Mouse (Mus musculus) monocyte, adult 5-6 weeks (primary cell): ENCODE data around the gene Lsamp. TPM values are rescaled to one million over a fixed set of nuclear protein-coding genes. Genes with fewer than 3 reads are reported as not detected.

ENCODE experiments used
- ATAC-seq: fragments of 153-309, 156-312 bp; replicated peaks from 2 replicates; pipeline ENCODE4 v1.8.0; 2017; ENCODE audit warnings: mild to moderate bottlenecking; ENCODE audit not compliant: low TSS enrichment, insufficient number of reproducible peaks, severe bottlenecking, poor library complexity, low FRiP score
- total RNA-seq: library from RNA; stranded (forward); fragments of 200-1000, 200-491, 200-594 nt; gene quantifications from 3 replicates; pipeline ENCODE4 v1.2.3, GENCODE M21; 2017

Lsamp gene
- total RNA-seq, 1 experiment from 2014 or later = not detected

DNA sequence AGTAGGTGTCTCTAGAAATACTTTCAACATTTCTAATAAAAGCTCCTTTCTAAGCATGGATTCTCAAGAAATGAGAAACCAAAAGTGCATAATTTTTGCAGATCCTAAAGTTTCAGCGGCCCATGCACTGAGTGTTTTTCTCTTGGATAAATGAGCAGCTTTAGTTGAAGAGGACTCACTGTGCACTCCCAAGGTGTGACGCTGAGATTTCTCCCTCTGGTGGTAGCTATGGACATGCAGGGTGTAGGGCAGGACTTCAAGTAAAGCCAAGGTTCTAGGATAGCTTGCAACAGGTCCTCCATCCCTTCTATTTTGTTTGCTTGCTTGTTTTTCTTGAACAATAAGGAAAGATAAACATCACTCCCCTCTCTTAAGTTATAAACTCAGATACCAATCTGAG lies 1558.5 kb downstream of the Lsamp start:
- no peak for ATAC-seq

DNA sequence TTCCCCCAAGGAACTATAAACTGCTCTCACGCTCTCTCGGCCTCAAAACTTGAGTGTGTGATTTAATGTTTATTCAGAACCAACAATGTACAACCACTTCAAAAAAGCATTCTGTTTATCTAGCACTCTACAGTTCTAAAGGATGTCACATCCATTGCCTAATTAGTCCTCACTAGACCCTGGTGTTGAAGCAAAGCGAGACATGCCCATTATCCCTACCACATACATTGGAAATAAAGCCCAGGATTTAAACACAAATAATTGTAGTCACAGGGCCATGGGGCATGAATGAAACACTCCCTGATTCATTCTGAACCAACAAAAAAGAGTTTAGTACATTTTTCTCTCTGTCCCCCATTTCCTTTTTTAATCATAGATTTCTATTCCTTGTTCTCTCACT lies 1567.0 kb downstream of the Lsamp start:
- no peak for ATAC-seq

DNA sequence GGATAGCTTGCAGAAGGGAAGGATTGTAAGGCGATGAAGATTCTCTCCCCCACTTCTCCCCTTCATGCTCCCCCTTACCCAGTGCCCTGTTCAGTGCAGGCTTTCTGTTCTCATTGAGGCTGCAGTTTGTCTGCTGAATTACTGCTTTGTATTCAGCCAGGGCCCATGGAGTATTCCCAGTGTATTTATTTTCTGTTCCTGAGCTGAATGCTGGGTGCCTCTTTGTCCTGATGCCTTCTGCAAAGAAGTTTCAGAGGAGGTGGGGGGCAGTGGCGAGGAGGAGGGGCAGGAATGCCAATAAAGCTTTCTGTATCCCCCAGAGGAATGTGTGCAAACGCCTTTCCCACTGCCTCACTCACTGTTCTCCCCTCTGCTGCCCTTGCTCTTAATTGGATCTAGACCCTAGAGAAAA lies 1567.7 kb downstream of the Lsamp start:
- ATAC-seq = no peak

DNA sequence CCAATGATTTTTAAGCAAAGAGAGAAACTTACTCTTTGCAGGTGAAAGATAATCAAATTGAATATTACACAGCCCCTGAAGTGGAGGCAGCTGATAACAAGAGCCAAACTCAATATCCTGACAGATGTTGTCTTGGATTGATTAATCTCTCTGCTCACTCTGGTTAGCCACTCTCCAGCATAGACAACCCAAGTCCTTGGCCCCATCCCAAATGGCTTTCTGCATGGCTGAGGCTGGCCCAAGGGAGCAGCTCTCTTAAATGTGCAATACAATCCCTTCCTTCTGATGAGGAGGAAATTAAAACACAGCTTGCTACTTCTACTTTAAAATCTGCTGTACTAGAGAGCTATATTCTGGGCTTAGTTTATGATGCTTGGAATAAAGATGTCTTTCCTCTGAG lies 1572.9 kb downstream of the Lsamp start:
- ATAC-seq = no peak

DNA sequence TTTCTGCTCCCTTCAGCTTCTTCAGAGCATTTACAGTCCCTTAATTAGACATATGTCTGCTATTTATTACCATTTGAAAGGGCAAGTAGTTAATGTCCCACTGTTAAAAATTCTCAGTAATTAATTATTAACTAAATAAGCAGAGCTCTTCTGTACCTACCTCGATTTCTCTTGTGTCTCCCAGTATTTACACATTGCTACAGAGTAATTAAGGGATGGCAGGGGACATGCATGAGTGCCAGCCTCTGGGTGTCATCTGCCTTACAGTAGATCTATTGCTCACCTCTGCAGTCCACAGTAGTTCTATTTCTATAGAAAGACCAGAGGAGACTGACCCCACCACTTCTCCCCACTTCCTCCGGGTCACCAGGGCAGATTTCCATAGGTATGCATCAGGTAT lies 1581.1 kb downstream of the Lsamp start:
- ATAC-seq = no peak

DNA sequence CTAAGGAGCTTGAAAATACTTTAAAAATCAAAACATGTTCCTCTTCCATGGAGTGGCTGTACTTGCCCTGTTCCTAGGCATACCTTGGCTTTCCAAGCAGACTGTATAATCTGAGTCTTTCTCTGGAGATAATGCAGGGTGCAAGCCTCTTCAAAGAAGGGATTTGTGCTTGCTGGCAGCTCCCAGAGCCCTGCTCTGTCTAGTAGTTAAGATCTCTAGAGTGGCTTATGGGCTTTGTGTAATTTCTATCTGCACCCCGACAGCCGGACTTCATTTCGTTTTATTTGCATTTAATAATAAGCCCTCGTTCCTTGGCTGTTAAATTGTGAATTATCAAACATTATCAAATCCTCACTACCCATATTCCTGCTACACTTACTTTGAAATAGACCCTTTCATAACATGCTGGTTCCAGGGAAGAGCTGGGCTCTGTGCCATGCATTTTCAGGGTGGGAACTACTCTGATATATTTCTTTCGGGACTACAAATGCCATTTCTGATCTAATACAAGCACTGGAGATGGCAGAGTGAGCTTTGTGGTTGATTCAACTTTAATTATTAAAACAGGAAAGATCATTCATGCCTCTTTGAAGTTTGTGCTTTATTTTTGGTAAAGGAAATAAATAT lies 1604.6 kb downstream of the Lsamp start:
- no peak for ATAC-seq

DNA sequence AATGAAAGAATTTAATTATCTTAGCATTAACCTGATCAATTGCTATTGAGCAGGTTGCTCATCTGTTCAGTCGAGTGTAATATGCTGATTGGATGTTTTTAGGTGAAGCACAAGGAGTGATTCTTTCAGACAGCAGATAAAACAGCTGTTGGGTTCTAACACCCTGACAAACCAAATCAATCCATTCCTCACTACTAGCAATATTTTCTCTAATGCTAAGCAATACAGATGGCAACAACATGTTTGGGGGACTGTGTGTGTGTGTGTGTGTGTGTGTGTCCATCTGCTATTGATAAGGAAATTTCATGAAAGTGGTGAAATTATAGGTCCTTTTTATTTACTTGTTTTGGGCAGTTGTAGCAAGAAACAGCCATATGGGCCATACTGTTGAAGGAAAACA lies 1628.1 kb downstream of the Lsamp start:
- ATAC-seq = no peak

DNA sequence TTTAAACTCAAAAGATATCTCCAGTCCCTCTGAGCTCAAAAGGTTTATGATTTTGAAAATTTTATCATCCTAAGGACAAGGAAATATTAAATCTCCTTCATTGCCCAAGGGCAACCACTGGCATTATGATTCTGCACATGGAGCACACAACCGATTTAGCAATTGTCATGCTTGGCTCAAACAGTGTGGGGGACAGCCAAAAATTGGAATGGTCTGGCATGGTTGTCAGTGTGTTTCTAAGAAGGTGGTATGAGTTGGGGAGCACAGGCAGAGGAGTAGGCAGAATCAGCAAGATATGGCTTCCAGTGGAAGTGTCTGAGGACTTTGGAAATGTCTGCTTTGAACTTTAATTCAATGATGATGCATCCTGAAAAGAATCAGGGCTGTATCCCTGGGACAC lies 1639.7 kb downstream of the Lsamp start:
- ATAC-seq = no peak

DNA sequence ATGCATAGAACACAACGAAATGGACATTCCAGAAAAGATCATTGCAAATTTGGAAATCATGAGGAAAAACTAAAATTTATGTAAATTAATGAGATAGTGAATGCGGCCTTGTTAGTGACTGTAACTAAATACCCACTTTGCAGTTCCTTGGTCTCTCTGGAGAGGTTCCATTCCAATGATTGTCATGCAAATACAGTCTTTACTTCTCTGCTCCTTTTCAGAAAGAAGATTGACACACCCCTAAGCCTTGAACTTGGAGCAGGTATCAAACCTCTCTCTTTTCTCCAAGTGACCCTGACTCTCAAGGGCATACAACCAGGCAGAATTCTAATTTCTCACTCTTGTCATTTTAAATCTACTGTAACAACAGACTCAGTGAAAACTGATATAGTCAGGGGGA lies 1649.7 kb downstream of the Lsamp start:
- no peak for ATAC-seq

DNA sequence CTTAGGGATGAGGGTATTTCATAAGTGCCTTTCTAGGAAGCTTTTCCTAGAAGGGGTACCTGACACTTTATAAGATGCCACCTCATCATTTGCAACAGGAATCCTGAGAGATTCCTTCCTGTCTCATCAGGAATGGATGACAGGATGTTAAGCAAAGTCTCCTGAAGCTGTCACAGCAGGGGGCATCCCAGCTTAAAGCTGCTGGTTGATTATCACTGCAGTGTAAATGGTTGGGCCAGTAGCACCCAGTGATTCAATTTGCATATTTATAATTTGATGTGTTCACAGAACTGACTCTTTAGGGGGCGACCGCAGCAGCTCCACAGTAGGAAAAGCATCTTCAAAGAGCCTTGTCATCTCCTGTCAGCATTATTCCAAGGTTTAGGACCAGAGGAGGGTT lies 1656.7 kb downstream of the Lsamp start:
- ATAC-seq = no peak

DNA sequence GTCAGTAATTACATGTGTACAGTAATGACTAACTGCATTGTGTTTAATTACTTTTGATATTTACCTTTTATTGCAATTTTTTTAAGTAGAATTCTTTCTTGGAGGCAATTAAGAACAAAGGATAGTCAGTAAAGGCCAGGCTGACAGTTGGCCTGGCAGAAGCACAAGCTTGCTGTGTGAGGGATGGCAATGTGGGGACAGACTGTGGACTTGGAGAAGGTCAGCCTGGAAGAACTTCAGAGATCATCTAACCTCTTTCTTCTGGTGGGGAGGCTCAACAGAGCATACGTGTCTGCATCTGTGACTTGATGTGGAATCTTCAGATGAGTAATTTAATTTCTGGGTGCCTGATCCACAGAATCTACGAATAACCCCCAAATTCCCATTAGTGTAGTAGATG lies 1669.1 kb downstream of the Lsamp start:
- no peak for ATAC-seq

DNA sequence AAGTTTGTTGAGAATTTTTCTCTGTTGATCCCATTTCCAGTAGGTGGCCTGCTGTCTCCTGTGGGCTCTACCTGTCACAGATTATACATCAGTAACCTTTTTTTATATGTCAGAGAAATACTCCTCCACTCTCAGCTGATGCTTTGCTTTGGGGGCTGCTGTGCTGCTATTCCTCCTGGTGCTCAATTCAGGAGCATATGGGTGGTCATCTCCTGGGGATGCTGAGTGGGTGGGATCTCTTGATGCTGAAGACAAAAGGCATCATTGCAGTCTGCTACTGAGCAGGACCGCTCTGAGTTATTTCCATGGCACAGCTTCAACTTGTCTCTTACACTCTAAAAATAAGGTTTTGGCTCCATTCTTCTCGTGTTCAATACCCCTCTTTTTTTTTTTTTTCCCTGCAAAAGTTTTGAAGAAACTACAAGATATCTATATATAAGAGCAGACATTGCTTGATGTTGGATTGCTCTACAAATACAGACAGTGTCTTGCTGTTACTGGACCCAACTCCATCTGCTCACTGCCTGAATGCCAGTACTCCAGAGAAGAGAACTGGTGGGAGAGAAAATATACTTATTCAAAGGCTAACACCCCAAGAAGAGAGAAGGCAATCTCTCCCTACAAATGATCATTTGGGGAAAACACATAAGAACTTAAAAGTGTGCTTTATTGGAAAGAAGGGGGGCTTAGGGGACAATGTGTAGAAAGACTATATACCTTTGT lies 1690.3 kb downstream of the Lsamp start:
- no peak for ATAC-seq

DNA sequence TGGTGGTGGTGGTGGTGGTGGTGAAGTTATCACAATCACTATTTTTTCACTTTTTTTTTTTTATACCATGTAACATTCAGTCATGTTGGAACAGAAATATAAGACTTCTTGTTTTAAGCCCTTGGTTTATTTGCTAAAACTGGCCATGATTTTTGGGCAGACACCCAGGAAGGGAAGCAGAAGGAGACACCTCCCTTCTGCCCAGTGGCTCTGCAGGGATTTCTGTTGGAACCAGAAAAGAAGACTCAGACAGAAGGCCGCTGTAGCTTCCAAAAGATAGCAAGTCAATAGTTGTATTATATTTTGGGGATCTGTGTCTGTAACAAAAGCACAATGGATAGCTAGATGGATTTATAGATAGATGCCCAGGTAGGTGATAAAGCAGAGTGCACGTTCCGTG lies 1691.6 kb downstream of the Lsamp start:
- ATAC-seq = no peak

DNA sequence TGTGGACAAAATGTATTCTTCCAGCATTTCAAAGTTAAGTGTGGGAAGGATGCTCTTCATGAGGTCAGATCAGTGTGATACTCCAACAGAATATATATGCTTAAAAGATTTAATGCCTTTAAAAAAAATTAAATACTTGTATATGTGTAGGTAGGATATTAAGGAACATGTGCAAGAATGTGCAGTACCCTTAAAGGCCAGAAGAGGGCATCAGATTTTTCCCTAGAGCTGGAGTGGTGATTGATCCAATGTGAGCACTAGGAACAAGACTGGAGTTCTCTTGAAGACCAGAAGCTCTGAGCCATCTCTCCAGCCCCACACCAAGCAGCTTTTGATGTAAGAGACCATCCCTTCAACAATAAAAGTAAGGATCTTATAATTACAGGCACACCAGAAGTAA lies 1708.3 kb downstream of the Lsamp start:
- ATAC-seq = no peak

DNA sequence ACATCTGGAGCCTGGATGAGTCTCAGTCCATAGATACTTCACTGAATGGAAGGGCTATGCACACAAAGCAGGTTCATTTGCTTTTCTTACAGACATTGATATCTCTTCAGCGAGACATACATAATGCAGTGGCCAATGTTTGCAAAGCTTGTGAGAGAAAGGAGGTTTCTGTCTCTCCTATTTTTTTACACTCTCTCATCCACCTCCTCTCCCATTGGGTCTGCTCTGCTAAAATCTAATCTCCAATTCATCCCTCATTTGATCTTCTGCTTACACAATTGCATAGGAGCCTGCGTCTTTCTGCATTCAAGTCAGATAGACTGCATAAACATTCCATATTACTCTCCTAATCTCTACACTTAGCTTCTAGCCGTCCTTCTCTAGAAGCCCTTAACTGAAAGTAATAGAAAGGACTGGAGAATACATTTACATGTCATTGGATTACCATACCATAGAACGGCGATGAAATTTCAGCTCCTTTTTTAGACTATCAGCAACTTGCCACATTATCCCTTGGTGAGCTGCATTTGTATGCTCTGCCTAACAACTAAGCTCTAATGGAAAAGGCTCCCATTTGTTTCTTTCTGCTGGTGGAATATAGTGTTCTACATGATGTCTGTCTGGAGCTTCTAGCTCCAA lies 1717.7 kb downstream of the Lsamp start:
- no peak for ATAC-seq

DNA sequence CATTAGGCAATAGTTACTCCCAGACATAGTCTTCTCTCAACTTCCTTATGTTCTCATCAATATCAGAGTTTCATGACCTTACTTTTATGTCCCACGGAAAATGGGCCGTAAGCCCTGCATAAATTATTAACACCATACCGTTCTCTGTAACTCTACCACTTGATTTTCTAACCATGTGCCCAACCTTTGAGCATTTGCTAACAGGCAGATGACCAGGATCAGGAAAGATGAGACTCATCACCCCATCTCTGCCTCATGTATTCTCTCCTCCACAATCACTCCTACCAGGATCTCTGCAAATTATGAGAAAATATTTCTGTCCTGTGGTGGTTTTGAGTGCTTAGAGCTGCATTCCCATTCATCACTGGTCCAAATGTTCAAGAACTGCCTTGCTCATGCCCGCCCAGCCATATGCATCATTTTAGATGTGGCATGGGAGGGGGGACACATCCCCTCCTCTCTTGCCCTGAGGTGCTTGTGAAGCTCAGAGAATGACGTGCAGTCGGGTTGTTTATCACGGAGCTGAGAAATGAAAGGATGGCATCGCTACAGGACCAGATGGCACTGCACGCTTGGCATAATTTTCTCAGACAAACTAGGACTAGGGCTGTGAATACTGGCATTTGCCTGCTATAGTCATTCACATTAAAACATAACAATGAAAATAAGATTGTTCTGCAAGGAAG lies 1744.9 kb downstream of the Lsamp start:
- no peak for ATAC-seq

DNA sequence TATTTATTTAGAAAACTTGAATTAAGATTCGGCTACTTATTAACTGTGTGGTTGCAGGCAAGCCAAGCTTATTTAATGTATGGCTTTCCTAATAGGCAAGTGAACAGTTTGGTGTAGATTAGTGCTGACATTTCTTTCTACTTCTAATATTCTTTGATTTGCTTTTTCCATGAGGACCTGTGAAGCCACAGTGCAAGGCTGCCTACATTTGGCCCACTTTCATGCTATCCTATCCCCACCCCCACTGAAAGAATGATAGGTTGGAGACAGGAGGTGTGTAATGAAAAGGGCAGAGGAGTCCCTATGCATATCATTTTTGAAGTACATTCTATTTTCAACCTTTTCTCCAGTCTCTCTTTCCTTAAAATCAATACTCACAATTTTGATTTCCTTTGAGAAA lies 1745.8 kb downstream of the Lsamp start:
- ATAC-seq = no peak

DNA sequence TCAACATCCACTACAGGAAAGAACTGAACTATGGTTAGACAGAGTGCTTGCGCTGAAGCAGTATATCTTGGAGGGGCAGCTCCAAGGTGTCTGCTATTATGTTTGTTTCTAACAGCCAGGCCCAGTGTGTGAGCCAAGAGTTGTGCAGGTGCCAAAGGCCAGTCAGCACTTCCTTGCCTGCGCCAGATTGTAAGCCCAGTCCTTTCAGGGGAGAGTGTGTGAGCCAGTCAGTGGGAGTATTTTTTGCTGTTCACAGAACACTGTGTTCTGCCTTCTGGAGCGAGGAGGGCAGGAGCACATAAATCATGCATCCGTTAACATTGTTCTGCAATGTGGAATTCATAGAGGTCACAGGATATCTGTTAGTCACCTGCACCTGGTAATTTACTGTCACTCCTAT lies 1760.9 kb downstream of the Lsamp start:
- no peak for ATAC-seq

DNA sequence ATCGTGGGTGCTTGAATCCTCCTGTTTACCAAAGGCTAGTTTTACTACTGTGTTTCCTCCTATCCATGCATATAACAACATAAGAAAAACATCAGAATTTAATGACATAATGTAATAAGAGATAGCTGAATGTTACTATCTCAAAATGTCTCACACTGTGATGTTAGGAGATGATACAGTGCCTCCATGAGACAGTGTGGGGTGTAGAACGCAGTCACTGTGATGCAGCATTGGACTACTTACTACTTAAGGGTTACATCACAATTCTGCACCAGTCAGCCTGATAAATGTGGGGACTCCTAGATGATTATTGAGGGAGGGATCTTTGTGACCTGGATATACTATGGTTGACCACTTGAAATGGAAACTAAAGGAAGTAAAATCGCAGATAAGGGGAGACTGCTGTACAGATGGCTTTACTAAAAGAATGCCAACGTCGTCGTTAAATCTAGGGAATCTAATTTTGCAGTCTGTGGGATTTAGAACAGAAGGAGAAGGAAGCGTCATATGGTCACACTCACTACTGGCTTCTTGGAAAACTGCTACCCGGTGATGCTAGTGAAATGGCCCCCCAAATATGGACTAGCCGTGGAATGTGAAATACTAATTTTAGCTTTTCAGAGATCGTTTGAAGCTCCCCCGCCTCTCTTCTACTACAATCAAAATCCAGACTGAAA lies 1762.2 kb downstream of the Lsamp start:
- no peak for ATAC-seq
